11 mouse cellular contexts compared by ENCODE assay signal in genomic region chrX:101313625-101314359, GRCm38 (mm10). TPM values are rescaled to one million over a fixed set of nuclear protein-coding genes. Genes with fewer than 3 reads are reported as not detected.
DNase-seq lines count a peak whose midpoint lies in the region; ATAC-seq and TF ChIP-seq lines count a peak whose summit lies in the region.
"Had no signal": no experiment of that assay in that cellular context is flagged by ENCODE, and none has a peak within 500 bp of the region (broad histone marks: within the 10 kb centered on the region; RNA-seq: fewer than 3 reads in every experiment).

No protein-coding gene starts in this region.

- TF ChIP-seq CTCF in heart, adult 2 months (IDR thresholded peaks at IDR 0.05), result no peak

- H3K4me3 ChIP-seq in forebrain, embryonic 13.5 days, result no peak overlapping the region
- no peak overlapping the region for H3K4me3 ChIP-seq in neural tube, embryonic 13.5 days
- H3K4me3 ChIP-seq in heart, embryonic 12.5 days, result no peak overlapping the region
- H3K4me3 ChIP-seq in heart, adult 2 months, result no peak overlapping the region
- H3K4me3 ChIP-seq: heart, embryonic 15.5 days had no signal

- H3K27me3 ChIP-seq in forebrain, embryonic 13.5 days, result no peaks in the 10 kb centered on the region
- H3K27me3 ChIP-seq in neural tube, embryonic 13.5 days, result 0 out of 2 replicates have a peak, but pooled peaks cover 9% of the 10 kb centered on the region
- H3K27me3 ChIP-seq in heart, embryonic 12.5 days (replicated peaks), result peaks cover 24% of the 10 kb centered on the region
- H3K27me3 ChIP-seq in heart, adult 2 months (ENCODE audit: control insufficient read depth, insufficient read depth, low read length), result no peaks in the 10 kb centered on the region
- H3K27me3 ChIP-seq: heart, embryonic 15.5 days had no signal

- 0 out of 2 replicates have a peak, but pooled peaks cover 5% of the 10 kb centered on the region for H3K4me1 ChIP-seq in forebrain, embryonic 13.5 days
- H3K4me1 ChIP-seq in neural tube, embryonic 13.5 days (replicated peaks), result peaks cover 8% of the 10 kb centered on the region
- H3K4me1 ChIP-seq in heart, embryonic 12.5 days (replicated peaks), result no peaks in the 10 kb centered on the region
- H3K4me1 ChIP-seq in heart, adult 2 months (ENCODE audit: control insufficient read depth, insufficient read depth, low read length), result no peaks in the 10 kb centered on the region
- H3K4me1 ChIP-seq: heart, embryonic 15.5 days had no signal

- no peaks in the 10 kb centered on the region for H3K79me2 ChIP-seq in heart, adult 2 months (replicated peaks; ENCODE audit: control insufficient read depth, insufficient read depth, low read length)

- no peak overlapping the region; the same call in 1 of the 2 replicates for H3K27ac ChIP-seq in forebrain, embryonic 13.5 days
- no peak overlapping the region for H3K27ac ChIP-seq in neural tube, embryonic 13.5 days (replicated peaks)
- no peak overlapping the region for H3K27ac ChIP-seq in heart, embryonic 12.5 days (ENCODE audit: poor library complexity, severe bottlenecking)
- H3K27ac ChIP-seq in heart, adult 2 months, result no peak overlapping the region
- H3K27ac ChIP-seq: heart, embryonic 15.5 days had no signal

- no peaks in the 10 kb centered on the region for H3K9me3 ChIP-seq in forebrain, embryonic 13.5 days (replicated peaks)
- no peaks in the 10 kb centered on the region for H3K9me3 ChIP-seq in neural tube, embryonic 13.5 days
- H3K9me3 ChIP-seq in heart, embryonic 12.5 days (replicated peaks), result no peaks in the 10 kb centered on the region
- H3K9me3 ChIP-seq: heart, embryonic 15.5 days had no signal

- peaks cover 42% of the 10 kb centered on the region for H3K36me3 ChIP-seq in forebrain, embryonic 13.5 days (ENCODE audit: poor library complexity, severe bottlenecking)
- peaks cover 77% of the 10 kb centered on the region for H3K36me3 ChIP-seq in neural tube, embryonic 13.5 days
- H3K36me3 ChIP-seq in heart, embryonic 12.5 days, result no peaks in the 10 kb centered on the region
- H3K36me3 ChIP-seq in heart, adult 2 months (ENCODE audit: control insufficient read depth, insufficient read depth, low read length), result no peaks in the 10 kb centered on the region
- H3K36me3 ChIP-seq: heart, embryonic 15.5 days had no signal

- peak; percentile 81 for ATAC-seq in forebrain, embryonic 13.5 days
- ATAC-seq in neural tube, embryonic 13.5 days (ENCODE audit: low read depth), result peak; percentile 49; the same call in 1 of the 2 replicates
- no peak for ATAC-seq in heart, embryonic 12.5 days (ENCODE audit: insufficient number of reproducible peaks, low FRiP score)

- no peak for TF ChIP-seq EP300 in heart, adult 2 months (IDR thresholded peaks at IDR 0.05; ENCODE audit: insufficient read depth, low read depth, low read length)

- H3K4me2 ChIP-seq in forebrain, embryonic 13.5 days, result no peak overlapping the region
- no peak overlapping the region for H3K4me2 ChIP-seq in neural tube, embryonic 13.5 days
- H3K4me2 ChIP-seq in heart, embryonic 12.5 days, result no peak overlapping the region
- H3K4me2 ChIP-seq: heart, embryonic 15.5 days had no signal

- H3K9ac ChIP-seq in forebrain, embryonic 13.5 days, result no peak overlapping the region
- no peak overlapping the region for H3K9ac ChIP-seq in neural tube, embryonic 13.5 days
- no peak overlapping the region for H3K9ac ChIP-seq in heart, embryonic 12.5 days
- H3K9ac ChIP-seq in heart, adult 2 months (ENCODE audit: low read depth, low read length), result no peak overlapping the region
- H3K9ac ChIP-seq: heart, embryonic 15.5 days had no signal

- intact Hi-C loops in heart, adult 2 months (cut with DNase I), result no loop called here

- WGBS in forebrain, embryonic 13.5 days, result 20% methylated on average over 6 of the region's 6 CpGs
- WGBS in neural tube, embryonic 13.5 days, result 45% methylated on average over 6 of the region's 6 CpGs
- 41% methylated on average over 6 of the region's 6 CpGs for WGBS in heart, embryonic 12.5 days
- 56% methylated on average over 6 of the region's 6 CpGs for WGBS in heart, adult 2 months

- no peak for TF ChIP-seq POLR2A in heart, adult 2 months (IDR thresholded peaks at IDR 0.05; ENCODE audit: insufficient read depth, low read depth, low read length)

- peak; percentile 42 for DNase-seq in brain, embryonic 18.5 days (ENCODE audit: low read depth, low spot score)
- DNase-seq in layer of hippocampus, adult 9-10 months (ENCODE audit: low spot score), result peak; percentile 74
- DNase-seq in spleen, postnatal 14 days (ENCODE audit: low spot score in 2 of 2), result no peak
- DNase-seq in lung, postnatal 10 days, result no peak
- no peak for DNase-seq in heart, adult 2 months

RNA-seq across cellular contexts. Expression of gene Nlgn3, which starts 14.8 kb away (rescaled TPM):
- 33.8 and 43.0 TPM in 2 replicates for polyA plus RNA-seq in forebrain, embryonic 13.5 days (2015; fragmentation: Nextera tagmentation; extraction: Ambion mirVana)
- 59.3 and 63.7 TPM in 2 replicates for polyA plus RNA-seq in neural tube, embryonic 13.5 days (2015; fragmentation: Nextera tagmentation; extraction: Ambion mirVana)
- polyA plus RNA-seq in heart, embryonic 12.5 days (2016; fragmentation: Nextera tagmentation; extraction: Ambion mirVana), result 2.2 and 2.9 TPM in 2 replicates
- total RNA-seq in heart, adult 2 months (2021), result 1 to 10 TPM in 1 of 2 experiments, under 1 TPM in 1; 0.42 to 1.0 TPM
- 0.20 and 1.1 TPM in 2 replicates for polyA plus RNA-seq in heart, adult 2 months (2012; rRNA removed)

RNA-seq across cellular contexts. Expression of gene Med12, which starts 40.0 kb away (rescaled TPM):
- polyA plus RNA-seq in forebrain, embryonic 13.5 days (2015; fragmentation: Nextera tagmentation; extraction: Ambion mirVana), result 31.3 and 31.7 TPM in 2 replicates
- 25.9 and 26.6 TPM in 2 replicates for polyA plus RNA-seq in neural tube, embryonic 13.5 days (2015; fragmentation: Nextera tagmentation; extraction: Ambion mirVana)
- 30.5 and 30.7 TPM in 2 replicates for polyA plus RNA-seq in heart, embryonic 12.5 days (2016; fragmentation: Nextera tagmentation; extraction: Ambion mirVana)
- total RNA-seq in heart, adult 2 months (2021), result 10 to 100 TPM; 20.2 to 21.2 TPM
- 61.9 and 76.3 TPM in 2 replicates for polyA plus RNA-seq in heart, adult 2 months (2012; rRNA removed)

RNA-seq across cellular contexts. Expression of gene Gm20489, which starts 45.0 kb away (rescaled TPM):
- polyA plus RNA-seq in forebrain, embryonic 13.5 days (2015; fragmentation: Nextera tagmentation; extraction: Ambion mirVana), result not detected in 2 replicates
- polyA plus RNA-seq in neural tube, embryonic 13.5 days (2015; fragmentation: Nextera tagmentation; extraction: Ambion mirVana), result not detected in 2 replicates
- polyA plus RNA-seq in heart, embryonic 12.5 days (2016; fragmentation: Nextera tagmentation; extraction: Ambion mirVana), result not detected in 2 replicates
- total RNA-seq in heart, adult 2 months (2021), result under 1 TPM in 1 of 2 experiments, not detected in 1; 0.31 TPM
- not detected in 2 replicates for polyA plus RNA-seq in heart, adult 2 months (2012; rRNA removed)
- polyA plus RNA-seq: heart, embryonic 15.5 days; liver, embryonic 16.5 days; spleen, adult 2 months had no signal

RNA-seq across cellular contexts. Expression of gene Il2rg, which starts 45.7 kb away (rescaled TPM):
- 2.3 and 2.4 TPM in 2 replicates for polyA plus RNA-seq in forebrain, embryonic 13.5 days (2015; fragmentation: Nextera tagmentation; extraction: Ambion mirVana)
- polyA plus RNA-seq in neural tube, embryonic 13.5 days (2015; fragmentation: Nextera tagmentation; extraction: Ambion mirVana), result 6.8 and 7.1 TPM in 2 replicates
- polyA plus RNA-seq in heart, embryonic 12.5 days (2016; fragmentation: Nextera tagmentation; extraction: Ambion mirVana), result 10.7 and 11.8 TPM in 2 replicates
- 1 to 10 TPM; 7.9 to 9.8 TPM for total RNA-seq in heart, adult 2 months (2021)
- 15.8 and 19.2 TPM in 2 replicates for polyA plus RNA-seq in heart, adult 2 months (2012; rRNA removed)

RNA-seq across cellular contexts. Expression of gene Gm614, which starts 50.0 kb away (rescaled TPM):
- not detected in 2 replicates for polyA plus RNA-seq in forebrain, embryonic 13.5 days (2015; fragmentation: Nextera tagmentation; extraction: Ambion mirVana)
- polyA plus RNA-seq in neural tube, embryonic 13.5 days (2015; fragmentation: Nextera tagmentation; extraction: Ambion mirVana), result not detected in 2 replicates
- not detected in 2 replicates for polyA plus RNA-seq in heart, embryonic 12.5 days (2016; fragmentation: Nextera tagmentation; extraction: Ambion mirVana)
- total RNA-seq in heart, adult 2 months (2021), result not detected
- polyA plus RNA-seq in heart, adult 2 months (2012; rRNA removed), result 0.41 TPM in 1 of 2 replicates, not detected in the other
- polyA plus RNA-seq: heart, embryonic 15.5 days; liver, embryonic 16.5 days had no signal

Comparison
In these comparisons a context has a peak if more than half of its experiments do, and no peak if none do; other contexts are left out.
1. DNase-seq: peak in brain, embryonic 18.5 days (single experiment) and layer of hippocampus, adult 9-10 months (single experiment); none in spleen, postnatal 14 days (0 of 2), lung, postnatal 10 days (single experiment) and heart, adult 2 months (0 of 2).